Mouse (Mus musculus) left cerebral cortex, postnatal 36 days (tissue): ENCODE measurements around the gene Rassf3. TPM values are rescaled to one million over a fixed set of nuclear protein-coding genes. Genes with fewer than 3 reads are reported as not detected.

ENCODE experiments used
- DNase-seq, 2 experiments: peaks; one replicate each; pipeline ENCODE4 v3.0.0; 2021 to 2022; ENCODE audit warnings: low spot score in 2 of 2, mixed read lengths in 1 of 2
- intact Hi-C: fragments of 180-260 bp; cut with DNase I; formaldehyde crosslinking; loops from one replicate; pipeline ENCODE4 v1.15.1; 2025
- total RNA-seq, 2 experiments: library from RNA; stranded (reverse); gene quantifications; 2 replicates each; pipeline ENCODE4 v1.2.3; 2021

The Rassf3 gene
- total RNA-seq, 2 experiments from 2014 or later = 30.8 to 47.3 TPM

DNA sequence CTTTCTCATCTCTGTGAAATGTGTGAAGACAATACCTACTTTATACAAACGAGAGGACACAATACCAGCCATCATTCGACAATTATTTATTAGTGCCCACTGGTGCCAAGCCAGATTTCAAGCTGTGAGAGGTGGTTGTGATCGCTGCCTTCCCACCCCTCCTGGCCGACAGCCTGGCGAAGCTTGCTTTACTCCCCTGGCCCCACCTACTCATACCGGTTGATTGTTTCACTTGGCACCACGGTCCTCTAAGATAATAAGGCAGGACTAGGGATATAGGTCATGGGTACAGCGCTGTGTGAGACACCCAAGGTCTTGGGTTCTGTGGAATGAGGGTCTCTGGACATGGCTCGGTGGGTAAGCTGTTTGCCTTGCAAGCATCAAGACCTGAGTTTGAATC, 55.1 kb downstream of the Rassf3 start:
- DNase-seq = no peak
- intact Hi-C loops = no loop called here

GRCm38 (mm10) chr10:121419640-121420470, 56.3 kb downstream of the Rassf3 start:
- intact Hi-C loops = no loop called here
- no peak for DNase-seq

DNA sequence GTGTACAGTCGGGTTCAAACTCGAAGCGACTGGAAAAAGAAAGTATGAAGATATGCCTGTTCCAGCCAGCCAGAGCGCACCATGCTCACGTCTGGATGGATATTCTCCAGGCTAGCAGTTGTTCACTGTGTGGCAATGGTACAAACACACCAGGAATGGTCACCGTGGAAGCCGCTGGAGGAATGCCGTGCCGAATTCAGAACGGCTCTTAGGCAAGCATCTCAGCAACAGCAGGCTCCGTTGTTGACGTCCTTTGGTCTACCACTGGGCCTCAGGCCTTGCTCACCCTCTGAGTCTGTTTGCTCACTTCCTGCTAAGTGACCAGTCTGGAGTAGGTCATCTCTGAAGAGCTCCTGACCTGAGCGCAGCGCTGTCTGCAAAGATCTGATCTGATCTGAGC, 57.3 kb downstream of the Rassf3 start:
- intact Hi-C loops = no loop called here
- DNase-seq = no peak

- intact Hi-C loops = no loop called here
- no peak for DNase-seq
These were observed 62.0 kb downstream of the Rassf3 start for GRCm38 (mm10) chr10:121414127-121414526.

GRCm38 (mm10) chr10:121412824-121413223, 63.3 kb downstream of the Rassf3 start:
- intact Hi-C loops = no loop called here

GRCm38 (mm10) chr10:121411721-121412455, 64.3 kb downstream of the Rassf3 start:
- DNase-seq = no peak
- intact Hi-C loops = no loop called here

More at GRCm38 (mm10) chr10:121412824-121413223, 63.3 kb downstream of the Rassf3 start:
- DNase-seq = no peak

- no peak for DNase-seq
- intact Hi-C loops = loop anchor here (2.0 kb wide), 1 partner anchor 107 kb away; no protein-coding TSS in a partner anchor
These were observed 66.4 kb downstream of the Rassf3 start for GRCm38 (mm10) chr10:121409717-121410116.

DNA sequence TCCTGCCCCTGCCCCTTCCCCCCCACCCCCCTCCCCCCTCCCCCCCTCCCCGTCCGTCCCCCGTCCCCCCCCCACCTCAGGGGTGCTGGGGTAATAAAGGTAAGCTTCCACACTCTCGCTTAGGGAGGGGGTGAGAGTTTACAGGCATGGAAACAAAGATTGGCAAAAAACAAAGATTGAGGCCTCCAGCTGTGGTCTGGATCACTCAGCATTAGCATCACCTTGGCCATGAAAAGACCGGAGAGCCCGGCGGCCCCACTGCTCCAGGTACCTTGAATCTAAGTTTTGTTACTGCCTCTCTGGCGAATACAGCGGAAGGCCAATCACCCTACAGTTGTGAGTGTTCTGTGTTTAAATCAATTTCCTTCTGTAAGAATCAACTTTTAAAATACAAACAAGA, 72.2 kb downstream of the Rassf3 start:
- no peak for DNase-seq
- intact Hi-C loops = no loop called here

- intact Hi-C loops = no loop called here
- DNase-seq = no peak
These were observed 73.0 kb downstream of the Rassf3 start for GRCm38 (mm10) chr10:121403104-121403503.

GRCm38 (mm10) chr10:121401005-121401404, 75.1 kb downstream of the Rassf3 start:
- no peak for DNase-seq
- intact Hi-C loops = no loop called here

- DNase-seq = no peak
- intact Hi-C loops = no loop called here
These were observed 77.5 kb downstream of the Rassf3 start for GRCm38 (mm10) chr10:121398599-121398998.

DNA sequence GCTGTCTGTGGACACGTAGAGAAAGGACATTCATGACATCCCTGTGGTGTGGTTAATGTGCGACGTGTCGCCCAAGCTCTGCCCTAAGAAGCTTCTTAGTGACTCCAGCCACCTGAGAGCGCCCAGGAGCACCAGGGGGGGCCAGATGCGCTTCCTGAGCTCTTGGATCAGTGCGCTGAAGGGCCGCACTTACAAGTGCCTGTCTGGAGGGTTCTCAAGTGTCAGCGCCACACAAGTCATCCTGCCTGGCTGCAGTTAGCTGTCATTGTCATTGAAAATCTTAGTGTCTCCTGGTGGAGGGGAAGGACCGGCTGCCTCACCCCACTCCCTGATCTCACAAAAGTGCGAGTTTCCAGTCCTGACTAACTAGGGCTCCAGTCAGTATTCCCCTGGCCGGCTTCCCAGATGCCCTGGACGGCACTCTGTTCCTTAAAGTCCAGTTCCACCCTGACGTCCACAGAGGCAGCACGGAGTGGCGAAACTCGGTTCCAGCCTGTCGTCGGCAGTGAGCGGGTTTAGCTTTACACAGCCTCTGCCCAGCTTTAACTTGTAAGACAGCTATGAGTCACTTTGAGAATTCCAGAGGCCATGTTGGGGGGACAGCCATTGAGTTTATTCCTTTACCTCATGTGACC, 80.5 kb downstream of the Rassf3 start:
- no peak for DNase-seq
- intact Hi-C loops = no loop called here

- intact Hi-C loops = no loop called here
- DNase-seq = no peak
These were observed 81.3 kb downstream of the Rassf3 start for GRCm38 (mm10) chr10:121394789-121395325.

- DNase-seq = no peak
- intact Hi-C loops = no loop called here
These were observed 81.9 kb downstream of the Rassf3 start for GRCm38 (mm10) chr10:121394270-121394669.

DNA sequence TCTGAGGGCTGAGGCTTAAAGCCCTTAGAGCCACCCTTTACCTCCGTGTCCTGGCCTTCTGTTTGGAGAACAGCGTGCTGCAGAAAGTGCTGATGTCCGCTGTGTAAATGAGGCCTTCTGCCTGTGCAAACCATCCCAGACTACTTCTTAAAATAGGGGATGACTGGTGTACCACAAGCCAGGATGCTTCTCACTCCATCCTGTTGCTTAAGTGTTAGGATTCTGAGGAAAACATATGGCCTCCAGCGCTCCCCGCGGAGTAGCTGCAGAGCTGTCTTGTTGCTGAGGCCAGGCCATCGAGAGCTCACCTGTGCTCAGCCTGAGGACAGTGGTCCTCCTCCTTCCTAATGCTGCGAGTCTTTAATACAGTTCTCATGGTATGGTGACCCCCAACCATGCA, 84.2 kb downstream of the Rassf3 start:
- DNase-seq = no peak
- intact Hi-C loops = no loop called here

- intact Hi-C loops = no loop called here
- no peak for DNase-seq
These were observed 85.5 kb downstream of the Rassf3 start for GRCm38 (mm10) chr10:121390602-121391001.

DNA sequence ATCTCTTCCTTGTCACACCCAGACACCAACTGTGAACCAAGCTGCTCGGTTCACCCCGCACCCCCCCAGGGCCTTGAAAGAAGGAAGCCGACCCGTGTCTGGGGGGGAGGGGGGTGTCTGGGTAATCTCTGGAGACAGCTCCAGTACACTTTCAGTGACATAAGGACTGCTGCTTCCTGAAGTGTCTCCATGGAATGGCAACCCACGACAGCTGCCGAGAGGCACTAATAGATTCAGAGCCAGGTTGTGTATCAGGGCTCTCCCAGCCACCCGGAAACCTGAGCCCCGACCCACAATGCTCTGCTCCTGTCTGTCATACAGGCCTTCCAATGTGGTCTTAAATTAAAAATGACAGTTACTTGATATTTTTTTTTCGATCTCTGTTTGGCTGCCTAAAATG, 89.8 kb downstream of the Rassf3 start:
- intact Hi-C loops = no loop called here
- DNase-seq = no peak

DNA sequence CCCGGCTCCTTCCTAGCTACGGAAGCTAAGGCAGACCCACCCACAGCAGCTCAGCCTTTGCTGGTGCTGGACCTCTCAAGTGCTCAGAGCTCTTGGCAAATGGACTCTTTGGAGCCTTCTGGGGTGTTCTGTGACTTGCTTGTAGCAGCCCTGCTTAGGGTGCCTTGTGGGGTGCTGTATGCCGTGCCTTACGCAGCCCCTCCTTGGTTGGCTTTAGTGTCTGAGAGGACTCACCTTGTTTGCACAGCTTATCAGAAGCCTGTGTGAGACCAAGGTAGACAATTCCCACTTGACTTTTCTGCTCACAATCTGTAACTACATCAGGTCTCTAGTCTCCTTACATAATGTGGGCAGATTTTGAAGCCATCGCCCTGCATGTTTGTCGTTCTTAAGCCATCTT, 90.5 kb downstream of the Rassf3 start:
- DNase-seq = no peak
- intact Hi-C loops = no loop called here

DNA sequence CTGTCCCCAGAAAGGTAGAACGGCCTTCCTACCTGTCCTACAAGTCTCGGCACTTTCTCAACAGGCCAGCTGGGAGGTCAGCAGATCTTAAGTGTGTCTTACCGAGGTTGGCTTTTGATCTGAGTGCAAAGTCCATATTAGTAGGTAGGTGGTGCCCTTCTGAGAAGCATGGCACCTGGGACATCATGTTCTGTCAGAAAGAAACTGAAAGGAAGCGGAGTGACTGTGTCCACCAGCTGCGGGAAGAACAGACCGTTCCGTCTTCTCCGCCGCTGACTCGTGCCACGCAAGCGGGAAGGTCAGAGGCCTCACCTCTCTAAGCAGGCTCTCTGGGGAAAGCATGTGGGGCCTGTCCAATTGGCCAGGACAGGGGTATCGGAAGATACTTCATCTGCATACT, 91.4 kb downstream of the Rassf3 start:
- intact Hi-C loops = no loop called here
- DNase-seq = no peak

GRCm38 (mm10) chr10:121381280-121381679, 94.9 kb downstream of the Rassf3 start:
- intact Hi-C loops = no loop called here
- DNase-seq = no peak
